Mouse (Mus musculus): ENCODE results near the gene Chchd3.

DNA sequence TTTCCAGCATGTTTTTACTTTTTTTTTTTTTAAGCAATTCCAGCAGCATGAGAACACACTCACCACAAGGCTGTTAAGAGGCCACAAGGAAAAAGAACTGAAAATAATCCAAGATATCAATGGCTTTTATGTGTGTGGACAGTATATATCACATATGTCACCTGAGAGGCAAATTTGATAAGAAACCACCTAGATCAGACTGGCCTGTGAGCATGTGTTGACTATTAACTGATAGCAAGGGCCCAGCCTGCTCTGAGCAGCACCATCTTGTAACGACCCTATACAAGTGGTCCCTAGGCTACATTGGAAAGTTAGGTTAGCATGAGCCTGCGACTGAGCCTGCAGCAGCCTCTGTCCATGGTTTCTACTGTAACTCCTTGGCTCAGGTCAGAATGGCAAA lies 166.0 kb downstream of the Chchd3 start:
- TF ChIP-seq CTCF (IDR thresholded peaks at IDR 0.05) (no peak), EP300 (IDR thresholded peaks at IDR 0.05) (no peak)
